Mouse (Mus musculus) urinary bladder, postnatal 4 days (tissue): Measurements from ENCODE around the gene Slc41a2.
A peak's percentile ranks its signal among the peaks of the same experiment; 100 is the strongest.

Source experiments
- DNase-seq, 2 experiments: peaks; one replicate each; pipeline ENCODE4 v3.0.0; 2021 to 2022; ENCODE audit warnings: low spot score in 2 of 2

Gene Slc41a2

GRCm38 (mm10) chr10:83313033-83313432 is 24.6 kb downstream of the Slc41a2 start:
- DNase-seq = no peak

- DNase-seq = no peak
These were observed 27.3 kb downstream of the Slc41a2 start for GRCm38 (mm10) chr10:83310356-83310755.

GRCm38 (mm10) chr10:83301687-83302086 is 36.0 kb downstream of the Slc41a2 start:
- DNase-seq = no peak

- no peak for DNase-seq
These were observed 36.6 kb downstream of the Slc41a2 start for GRCm38 (mm10) chr10:83301054-83301453.

- DNase-seq = no peak
These were observed 40.7 kb downstream of the Slc41a2 start for GRCm38 (mm10) chr10:83297017-83297416.

GRCm38 (mm10) chr10:83294746-83295145 is 42.9 kb downstream of the Slc41a2 start:
- no peak for DNase-seq

- DNase-seq = peak in 1 of 2 experiments; percentile 51
These were observed 44.3 kb downstream of the Slc41a2 start for GRCm38 (mm10) chr10:83293352-83293751.

DNA sequence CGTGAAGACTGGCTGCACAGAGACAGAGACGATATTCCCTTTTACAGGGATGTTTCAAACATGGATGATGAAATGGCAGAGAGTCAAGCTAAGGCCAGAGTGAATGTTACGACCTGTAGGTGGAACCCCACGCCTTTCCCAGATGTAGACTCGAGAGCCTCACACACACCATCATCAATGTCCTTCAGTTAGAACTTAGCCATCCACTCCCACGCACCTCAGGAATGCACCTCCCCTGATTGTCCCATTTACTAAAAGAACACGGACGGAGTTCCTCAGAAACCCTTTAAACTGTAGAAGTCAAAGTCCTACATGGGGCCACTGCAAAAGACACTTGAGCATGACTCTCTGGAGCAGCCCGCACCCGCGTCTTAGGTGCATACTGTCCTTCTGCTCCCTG is 46.0 kb downstream of the Slc41a2 start:
- no peak for DNase-seq

- no peak for DNase-seq
These were observed 49.9 kb downstream of the Slc41a2 start for GRCm38 (mm10) chr10:83287828-83288227.

- DNase-seq = no peak
These were observed 51.3 kb downstream of the Slc41a2 start for GRCm38 (mm10) chr10:83286399-83286798.

DNA sequence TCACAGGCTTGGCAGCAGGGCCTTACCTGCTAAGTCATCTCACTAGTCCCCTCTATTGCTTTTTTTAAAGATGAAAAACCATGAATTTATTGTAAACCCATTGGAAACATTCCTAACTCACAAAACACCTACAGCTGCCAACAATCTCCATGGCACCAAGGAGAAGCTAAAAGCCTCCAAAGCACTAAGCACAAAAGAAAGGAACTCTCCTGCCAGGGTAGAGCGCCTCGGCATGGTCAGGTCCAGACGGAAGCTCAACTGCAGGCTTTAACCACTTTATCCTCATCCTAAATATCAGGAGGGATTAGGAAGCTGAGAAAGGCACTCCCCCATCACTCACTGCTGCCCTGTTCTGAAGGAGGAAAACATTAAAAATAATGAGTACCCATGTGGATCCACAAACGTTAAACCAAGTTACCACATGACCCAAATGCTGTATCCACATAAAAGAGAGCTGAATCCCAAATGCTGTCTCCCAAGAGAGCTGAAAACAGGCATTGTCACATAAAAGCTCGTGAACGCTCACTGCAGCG is 51.9 kb downstream of the Slc41a2 start:
- no peak for DNase-seq

GRCm38 (mm10) chr10:83284916-83285315 is 52.8 kb downstream of the Slc41a2 start:
- DNase-seq = no peak

DNA sequence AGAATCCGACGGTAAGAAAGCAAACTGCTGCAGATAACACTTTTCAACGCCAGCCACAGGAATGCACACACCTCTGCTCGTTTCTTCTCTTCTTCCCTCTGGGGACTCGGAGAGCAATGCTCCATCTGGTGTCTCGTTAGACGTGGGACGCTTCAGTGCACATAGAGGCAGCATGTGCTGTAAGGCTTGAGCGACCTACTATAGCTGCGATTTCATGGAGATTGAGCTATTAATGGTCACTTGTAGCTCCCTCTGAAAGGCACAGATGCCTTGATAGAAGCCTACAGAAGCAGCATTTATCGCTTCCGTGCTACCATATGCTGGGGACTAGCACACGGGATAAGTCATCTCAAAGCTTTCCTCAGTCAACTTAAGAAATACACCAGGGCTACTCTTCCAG is 71.0 kb downstream of the Slc41a2 start:
- DNase-seq = no peak

DNA sequence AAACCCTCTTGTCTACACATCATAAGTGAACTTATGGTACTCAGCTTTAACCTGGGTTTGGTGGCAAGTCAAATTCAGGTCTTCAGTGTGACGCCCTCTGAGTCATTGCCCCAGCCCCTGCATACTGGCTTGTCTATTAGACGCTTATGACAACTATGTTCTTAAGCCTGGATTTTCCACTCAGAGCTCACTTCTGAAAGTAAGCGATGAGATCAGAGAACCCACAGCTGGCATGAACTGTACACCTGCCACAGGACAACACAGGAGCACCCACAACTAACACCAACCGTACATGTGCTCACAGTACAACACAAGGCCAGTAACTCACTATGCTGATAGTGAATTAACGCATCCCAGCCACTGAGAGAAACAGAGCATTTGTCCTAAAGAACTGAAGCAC is 71.4 kb downstream of the Slc41a2 start:
- DNase-seq = no peak

DNA sequence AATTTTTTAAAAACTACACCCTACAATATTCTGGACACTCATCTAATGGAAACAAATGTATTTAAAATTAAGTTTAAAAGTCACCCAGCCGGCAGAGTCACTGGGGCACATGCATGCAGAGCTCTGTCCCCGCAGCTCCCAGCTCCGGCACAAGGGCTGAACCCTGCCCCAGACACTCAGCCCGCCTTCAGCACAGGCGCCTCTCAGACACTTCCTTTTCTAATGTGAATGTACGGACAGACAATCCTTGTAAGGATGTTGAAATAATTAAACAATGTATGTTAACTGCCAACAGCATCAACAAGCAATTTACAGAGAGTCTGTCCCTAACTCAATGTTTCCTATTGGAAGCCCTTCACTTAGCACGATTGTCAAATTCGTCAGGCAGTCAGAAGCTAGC is 73.0 kb downstream of the Slc41a2 start:
- DNase-seq = no peak

DNA sequence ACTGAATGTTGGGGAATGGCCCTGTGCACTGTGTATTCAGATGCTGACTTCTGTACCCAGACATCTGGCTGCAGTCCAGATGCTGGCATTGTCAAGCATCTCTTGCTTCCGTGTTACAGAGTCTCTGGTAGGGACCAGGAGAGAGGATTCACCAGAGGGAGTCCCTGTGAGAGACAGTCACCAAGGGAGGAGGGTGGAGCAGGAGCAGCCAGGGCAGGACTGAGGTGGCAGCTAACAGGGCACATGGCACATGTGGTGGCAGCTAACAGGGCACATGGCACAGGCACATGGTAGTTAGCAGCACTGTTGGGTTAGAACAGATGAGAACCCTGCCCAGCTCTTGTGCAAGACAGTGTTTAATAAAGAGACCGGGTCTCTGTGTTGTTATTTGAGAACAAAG is 73.6 kb downstream of the Slc41a2 start:
- DNase-seq = no peak

DNA sequence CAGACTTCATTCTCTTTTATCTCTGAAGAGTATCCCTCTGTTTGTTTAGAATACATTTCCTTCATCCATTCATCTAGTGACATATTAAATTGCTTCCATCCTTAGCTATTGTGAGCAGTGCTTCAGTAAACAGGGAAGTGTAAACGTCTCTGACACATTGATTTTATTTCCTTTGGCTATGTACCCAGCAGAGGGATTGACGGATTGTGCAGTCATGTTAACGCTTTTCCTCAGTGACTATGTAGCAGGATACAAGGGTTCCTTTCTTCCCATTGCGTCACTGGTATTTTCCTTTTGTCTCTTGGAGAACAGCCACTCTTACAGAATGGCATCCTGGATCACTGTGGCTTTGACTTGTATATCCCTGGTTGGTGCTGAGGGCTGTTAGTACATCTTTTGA is 76.4 kb downstream of the Slc41a2 start:
- DNase-seq = no peak

- DNase-seq = no peak
These were observed 86.3 kb downstream of the Slc41a2 start for GRCm38 (mm10) chr10:83251377-83251776.

DNA sequence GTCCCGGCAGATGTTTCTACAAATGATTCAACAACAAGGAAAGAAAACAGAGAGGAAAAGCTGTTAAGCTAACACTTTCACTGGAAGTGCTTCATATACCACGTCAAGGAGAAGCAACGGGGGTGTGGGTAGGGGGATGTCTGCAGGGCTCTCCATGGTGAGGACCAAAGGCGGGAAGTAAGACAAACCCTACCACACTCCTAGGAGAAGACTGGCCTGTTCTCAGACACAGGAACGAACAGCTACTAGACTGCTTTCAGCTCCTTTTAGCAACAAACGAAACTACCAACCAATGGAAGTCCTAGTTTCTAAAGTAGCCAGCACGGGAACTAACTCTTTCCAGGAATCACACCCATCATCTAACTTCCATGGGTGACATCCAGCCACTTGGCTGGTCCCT is 89.6 kb downstream of the Slc41a2 start:
- no peak for DNase-seq

DNA sequence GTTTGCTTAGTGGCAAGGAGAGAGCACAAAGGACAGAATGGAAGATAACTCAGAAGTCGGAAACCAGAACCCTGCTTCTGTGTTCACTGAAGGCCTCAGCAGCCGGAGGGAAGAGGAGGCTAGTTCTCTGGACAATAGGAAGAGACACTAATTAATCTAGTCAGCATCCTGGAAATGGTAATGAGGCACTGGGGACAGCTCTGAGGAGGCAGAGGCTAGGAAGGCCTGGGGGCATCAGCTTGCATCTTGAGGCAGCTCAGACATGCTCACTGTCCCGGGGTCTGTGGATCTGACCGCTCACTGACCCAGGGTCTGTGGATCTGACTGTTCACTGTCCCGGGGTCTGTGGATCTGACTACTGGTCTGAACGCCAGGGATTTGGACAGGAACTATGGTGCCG is 92.0 kb downstream of the Slc41a2 start:
- no peak for DNase-seq

DNA sequence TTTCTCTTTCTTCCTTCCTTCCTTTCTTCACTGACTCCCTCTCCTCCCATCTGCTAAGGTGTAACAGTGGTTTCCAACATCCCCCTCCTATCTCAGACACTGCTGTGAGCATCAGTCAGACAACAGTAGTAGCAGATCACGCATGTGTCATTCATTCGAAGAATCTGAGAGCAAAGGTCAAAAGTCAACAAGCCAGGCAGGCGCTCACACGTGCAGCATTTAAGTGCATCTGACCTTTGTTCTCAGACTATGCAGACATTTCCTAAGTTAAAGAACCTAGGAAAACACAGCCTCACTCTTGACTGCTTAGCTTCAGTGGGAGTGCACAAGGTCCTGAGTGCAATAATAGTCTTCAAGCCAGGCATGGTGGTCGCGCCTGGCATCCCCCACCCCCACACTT is 93.6 kb downstream of the Slc41a2 start:
- no peak for DNase-seq

DNA sequence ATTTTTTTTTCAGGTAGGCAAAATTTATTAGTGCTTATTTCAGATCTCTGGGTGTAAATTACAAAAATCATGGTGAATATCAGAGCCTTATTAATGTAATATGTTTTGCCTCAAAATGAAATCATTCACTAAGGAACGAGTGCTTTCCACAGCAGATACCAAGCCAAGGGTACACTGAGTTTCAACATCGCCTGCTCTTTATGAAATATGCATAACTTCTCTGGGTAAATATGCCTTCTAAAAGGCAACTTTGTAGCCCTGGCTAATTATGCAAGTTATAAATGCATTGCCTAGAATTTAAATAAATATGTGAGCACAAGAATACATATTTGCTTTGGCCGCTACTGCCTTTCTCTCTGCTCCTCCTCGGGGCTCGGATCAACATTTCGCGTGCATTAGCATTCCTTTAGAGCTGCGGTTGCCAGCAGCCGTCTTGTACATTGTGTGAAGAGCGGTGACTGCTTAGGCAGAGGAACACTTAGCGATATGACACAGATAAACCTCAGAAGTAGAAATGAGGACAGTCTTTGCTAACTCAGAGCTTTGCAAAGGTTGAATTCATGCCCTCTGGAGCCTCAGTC is 95.5 kb downstream of the Slc41a2 start:
- DNase-seq = no peak

DNA sequence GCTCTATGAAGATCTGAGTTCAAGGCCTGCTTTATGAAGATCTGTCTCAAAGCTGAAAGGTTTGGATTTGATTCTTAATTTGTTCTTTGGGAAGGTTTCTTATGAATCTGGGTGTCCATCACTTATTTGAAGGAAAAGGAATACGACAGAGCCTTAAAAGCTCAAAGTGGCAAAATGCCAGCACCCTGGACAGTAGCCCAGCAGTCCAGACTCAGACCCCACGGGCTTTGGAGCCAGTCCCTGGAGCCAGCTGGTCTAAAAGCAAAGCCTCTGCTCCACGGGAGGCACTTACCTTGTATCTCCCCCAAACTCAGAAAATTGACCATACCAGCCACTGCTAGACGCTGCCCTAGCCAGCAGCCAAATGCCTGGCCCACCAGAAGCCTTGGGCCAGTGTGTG is 103.3 kb downstream of the Slc41a2 start:
- no peak for DNase-seq

DNA sequence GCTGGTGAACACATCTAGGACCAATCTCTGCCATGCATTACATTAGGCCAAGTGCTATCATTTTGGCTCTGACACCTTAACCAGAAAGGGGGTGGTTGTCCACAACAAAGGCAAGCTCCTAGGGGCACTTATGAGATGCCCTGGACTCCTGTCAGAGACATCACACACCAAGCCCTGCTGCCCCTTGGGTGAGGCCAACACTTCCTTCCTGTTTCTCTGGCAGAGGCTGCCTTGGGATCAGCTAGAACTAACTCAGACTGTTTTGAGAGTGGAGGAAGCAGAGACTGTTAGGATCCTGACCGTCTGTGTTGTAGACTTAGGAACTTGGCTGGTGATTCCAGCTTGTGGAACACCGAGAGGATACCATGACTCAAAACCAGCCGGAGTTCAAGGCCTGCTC is 103.7 kb downstream of the Slc41a2 start:
- no peak for DNase-seq
